Mouse (Mus musculus) cerebellum, adult 9-11 months (tissue): ENCODE data around the gene Kat6b.

Source experiments
- DNase-seq: peaks from one replicate; pipeline ENCODE4 v3.0.0; 2022

Gene Kat6b

DNA sequence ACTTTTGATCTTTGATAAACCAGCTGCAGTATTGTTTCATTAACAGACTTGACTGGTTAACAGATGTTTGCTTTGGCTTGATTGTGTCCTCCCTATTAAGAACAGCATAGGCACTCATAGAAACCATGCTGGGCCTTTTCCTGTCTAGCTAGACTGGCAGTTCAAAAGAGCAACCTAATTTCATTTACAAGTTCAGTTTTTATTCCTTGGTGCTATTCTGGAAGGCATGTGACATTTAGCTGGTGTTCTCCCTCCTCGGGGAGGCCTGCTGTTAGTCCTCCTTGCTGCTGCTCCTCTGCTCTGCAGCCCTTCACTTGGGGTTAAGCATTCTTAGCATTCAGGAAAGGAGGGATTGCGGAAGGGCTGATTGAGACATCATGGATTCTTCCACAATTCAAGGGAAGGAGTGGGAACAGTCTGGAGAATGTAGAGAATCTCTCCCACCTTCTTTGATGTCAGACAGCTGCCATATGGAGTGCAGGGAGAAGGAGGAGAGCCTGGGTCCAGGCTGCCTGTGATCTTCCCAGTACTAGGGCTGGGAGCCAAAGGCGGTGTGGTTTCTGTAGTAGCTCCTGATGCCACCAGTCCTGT lies 42.7 kb downstream of the Kat6b start:
- peak; percentile 91 for DNase-seq

- DNase-seq, result no peak
Measured at GRCm38 (mm10) chr14:21525674-21526073, 44.4 kb downstream of the Kat6b start.

- no peak for DNase-seq
Measured at GRCm38 (mm10) chr14:21533566-21533965, 52.3 kb downstream of the Kat6b start.

DNA sequence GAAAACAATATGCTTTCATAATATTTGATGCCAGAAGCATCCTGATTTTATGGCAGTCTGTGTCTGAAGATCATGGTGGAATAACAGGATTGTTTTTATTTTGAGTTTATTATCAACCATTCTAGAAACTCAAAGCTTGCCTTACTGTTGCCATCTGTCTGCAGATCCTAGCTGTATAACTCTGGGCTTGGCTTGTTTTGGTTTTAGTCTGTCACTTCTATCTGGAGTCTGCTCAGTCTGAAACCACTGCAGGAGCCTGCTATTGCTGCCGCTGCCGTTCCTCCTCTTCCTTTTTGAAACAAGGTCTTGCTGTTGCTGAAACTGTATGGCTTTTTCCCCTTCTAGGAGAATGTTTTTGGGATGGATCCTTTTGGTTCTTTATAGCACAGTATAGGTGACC lies 52.8 kb downstream of the Kat6b start:
- DNase-seq, result no peak

DNA sequence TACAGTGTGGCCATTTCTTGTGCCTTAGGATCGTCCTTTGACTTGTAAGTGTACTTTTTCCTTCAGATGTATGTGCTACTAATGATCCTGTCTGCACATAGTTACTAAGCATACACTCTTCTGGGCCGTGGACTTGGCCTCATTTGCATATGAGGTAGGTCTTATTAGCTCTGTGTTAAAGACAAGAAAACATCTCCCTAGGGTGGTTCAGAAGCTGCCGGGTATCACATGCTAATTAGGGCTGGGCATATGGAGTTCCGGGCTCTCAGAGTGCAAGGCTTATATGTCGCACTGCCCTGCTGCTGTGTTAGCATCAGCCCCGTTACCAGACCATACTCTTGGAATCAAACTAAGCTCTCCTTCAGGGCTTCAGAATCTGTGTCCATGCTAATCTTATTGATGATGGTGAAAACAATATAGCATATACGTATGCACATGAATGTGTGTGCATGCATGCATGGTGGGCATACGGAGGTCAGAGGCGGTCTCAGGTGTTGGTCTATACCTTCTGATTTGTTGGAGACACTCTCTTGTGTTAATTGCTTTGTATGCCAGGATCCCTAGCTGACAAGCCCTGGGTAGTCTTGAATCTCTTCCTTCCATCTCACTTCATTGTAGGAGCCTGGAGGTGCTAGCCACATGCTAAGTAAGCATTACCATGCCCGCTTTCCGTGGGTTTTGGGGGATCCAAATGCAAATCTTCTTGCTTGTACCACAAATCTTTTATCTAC lies 53.5 kb downstream of the Kat6b start:
- no peak for DNase-seq

DNA sequence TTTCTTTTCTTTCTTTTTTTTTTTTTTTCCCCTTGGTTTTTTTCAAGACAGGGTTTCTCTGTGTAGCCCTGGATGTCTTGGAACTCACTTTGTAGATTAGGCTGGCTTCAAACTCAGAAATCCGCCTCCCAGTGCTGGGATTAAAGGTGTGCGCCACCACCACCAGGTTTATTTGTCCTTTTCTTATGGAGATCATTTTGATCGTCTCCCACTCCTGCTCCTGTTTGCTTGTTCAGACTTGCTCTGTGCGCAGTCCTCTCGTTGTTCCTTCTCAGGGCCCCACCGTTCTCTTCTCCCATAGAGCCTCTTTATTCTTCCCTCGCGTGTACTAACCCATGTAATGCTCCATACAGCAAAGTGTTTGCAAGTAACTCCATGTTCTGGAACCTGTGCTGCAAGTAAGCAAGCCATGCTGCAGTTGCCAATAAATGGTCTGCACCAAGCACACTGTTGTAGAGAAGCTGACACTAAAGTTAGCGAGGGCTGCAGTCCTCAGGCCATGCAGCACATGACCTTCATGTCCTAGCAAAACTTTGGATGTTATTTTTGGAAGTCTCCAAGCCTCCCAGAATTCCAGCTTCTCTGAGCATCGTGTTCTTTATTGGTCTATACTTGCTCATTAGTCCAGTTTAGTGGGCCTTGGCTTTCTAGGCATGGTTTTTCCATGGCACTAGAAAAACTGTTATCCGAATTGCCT lies 55.4 kb downstream of the Kat6b start:
- no peak for DNase-seq

- no peak for DNase-seq
Measured at GRCm38 (mm10) chr14:21537838-21538237, 56.6 kb downstream of the Kat6b start.

DNA sequence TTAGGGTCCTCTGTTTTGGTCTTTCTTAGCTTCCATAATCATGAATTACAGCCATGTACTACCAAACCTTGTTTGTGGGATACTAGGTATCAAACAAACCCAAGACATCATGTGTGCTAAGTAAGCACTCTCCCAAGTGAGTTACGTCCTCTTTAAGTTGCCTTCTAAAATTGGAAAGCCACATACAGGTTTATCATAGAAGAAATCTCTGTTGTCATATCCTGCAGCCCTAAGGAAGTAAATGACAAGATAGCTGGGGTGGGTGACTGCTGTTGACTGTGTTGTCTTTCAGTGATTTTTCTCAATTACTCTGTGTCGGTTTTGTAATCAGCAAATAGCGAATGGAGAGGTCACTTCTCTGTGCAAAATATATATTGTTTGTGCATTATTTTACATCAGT lies 58.5 kb downstream of the Kat6b start:
- no peak for DNase-seq

- no peak for DNase-seq
Measured at GRCm38 (mm10) chr14:21540361-21540760, 59.1 kb downstream of the Kat6b start.

- no peak for DNase-seq
Measured at GRCm38 (mm10) chr14:21545529-21545928, 64.3 kb downstream of the Kat6b start.

- DNase-seq, result no peak
Measured at GRCm38 (mm10) chr14:21546351-21546750, 65.1 kb downstream of the Kat6b start.

DNA sequence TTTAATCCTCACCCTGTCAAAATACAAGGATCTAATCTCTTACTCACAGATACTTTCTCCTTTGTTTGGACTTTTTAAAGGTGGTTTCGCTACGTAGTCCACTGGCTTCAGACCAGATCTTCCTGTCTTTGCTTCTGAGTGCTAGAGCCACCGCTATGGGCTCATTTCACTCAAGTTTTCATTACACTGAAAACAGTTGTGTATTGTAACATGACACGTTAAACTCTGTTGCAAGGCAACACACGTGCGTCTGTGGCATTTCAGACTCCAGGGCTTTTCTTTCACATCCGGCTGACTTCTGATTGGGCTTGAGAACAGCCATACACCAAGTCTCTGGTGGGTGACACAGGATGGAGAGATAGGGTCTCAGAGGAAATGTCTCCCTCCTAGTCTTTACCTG lies 66.1 kb downstream of the Kat6b start:
- DNase-seq, result no peak

- no peak for DNase-seq
Measured at GRCm38 (mm10) chr14:21547965-21548364, 66.7 kb downstream of the Kat6b start.

DNA sequence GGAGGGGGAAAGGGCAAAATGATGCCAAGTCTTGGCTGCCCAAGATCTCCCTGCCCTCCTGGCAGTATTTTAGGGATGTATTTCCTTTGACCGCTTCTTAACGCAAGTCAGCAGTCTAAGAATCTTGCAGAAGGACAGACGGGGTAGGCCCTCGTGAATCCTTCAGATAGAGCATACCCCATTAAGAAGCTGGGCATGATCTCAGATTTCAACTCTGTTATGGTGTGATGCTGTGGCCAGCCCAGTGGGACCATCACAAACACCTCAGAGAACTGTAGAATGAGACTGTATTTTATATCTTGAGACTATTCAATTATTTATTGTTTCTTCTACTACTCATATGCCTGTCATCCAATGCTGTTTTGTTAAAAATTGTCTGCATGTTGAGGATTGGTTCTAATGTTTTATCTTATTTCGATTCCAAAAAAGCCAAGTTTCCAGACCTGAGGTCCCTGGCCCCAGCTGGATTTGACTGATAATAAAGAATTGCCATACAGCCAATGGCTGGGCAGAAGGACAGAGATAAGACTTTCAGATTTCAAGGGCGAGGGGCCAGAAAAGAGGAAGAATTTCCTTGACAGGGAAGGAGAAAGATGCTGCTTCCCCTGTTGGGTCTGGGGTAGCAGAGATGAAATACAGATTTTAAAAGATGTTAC lies 67.8 kb downstream of the Kat6b start:
- DNase-seq, result no peak

DNA sequence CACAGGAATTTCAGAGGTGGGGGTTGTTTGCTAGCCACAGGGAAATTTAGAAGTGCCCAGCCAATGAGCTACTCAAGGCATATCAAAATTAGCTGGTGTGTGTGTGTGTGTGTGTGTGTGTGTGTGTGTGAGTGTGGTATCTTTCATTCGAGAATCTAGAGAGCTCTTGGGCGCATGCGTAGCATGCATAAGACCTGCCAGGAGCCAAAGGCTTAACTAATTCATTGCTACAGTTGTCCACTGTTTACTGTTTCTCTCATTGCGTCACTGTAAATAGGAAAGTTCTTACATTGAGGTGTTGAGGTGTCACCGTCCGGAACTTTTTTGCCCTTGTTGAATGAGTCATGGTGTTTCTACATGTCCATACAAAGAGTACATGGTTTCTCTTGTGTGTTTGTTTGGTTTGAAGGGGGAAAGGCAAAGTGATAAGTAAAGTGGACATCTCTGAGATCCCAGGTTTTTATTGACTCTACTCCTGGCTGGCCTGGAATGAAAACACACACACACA lies 68.4 kb downstream of the Kat6b start:
- no peak for DNase-seq

GRCm38 (mm10) chr14:21550576-21550975 lies 69.3 kb downstream of the Kat6b start:
- no peak for DNase-seq

GRCm38 (mm10) chr14:21551655-21552054 lies 70.4 kb downstream of the Kat6b start:
- DNase-seq, result no peak

- DNase-seq, result no peak
Measured at GRCm38 (mm10) chr14:21552958-21553357, 71.7 kb downstream of the Kat6b start.

DNA sequence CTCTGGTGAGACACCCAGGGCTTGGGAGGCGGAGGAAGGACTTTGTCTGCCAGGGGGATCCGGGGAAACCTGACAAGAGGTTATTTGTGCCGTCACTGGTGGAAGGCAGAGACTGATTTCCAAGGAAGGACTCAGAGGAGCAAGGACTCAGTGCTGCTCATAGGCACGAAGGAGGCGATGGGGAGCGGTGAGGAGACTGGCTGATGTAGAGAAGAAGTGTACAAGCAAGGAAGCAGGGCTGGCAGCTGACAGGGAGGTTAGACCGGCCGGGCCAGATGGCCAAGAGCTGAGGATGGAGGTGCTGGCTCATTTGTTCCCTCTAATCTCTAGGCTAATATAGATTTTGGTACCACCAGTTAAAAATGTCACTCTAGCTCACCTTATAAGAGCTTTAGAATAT lies 72.8 kb downstream of the Kat6b start:
- peak; percentile 56 for DNase-seq

- DNase-seq, result no peak
Measured at GRCm38 (mm10) chr14:21558440-21559131, 77.4 kb downstream of the Kat6b start.

GRCm38 (mm10) chr14:21559447-21559846 lies 78.2 kb downstream of the Kat6b start:
- DNase-seq, result no peak

DNA sequence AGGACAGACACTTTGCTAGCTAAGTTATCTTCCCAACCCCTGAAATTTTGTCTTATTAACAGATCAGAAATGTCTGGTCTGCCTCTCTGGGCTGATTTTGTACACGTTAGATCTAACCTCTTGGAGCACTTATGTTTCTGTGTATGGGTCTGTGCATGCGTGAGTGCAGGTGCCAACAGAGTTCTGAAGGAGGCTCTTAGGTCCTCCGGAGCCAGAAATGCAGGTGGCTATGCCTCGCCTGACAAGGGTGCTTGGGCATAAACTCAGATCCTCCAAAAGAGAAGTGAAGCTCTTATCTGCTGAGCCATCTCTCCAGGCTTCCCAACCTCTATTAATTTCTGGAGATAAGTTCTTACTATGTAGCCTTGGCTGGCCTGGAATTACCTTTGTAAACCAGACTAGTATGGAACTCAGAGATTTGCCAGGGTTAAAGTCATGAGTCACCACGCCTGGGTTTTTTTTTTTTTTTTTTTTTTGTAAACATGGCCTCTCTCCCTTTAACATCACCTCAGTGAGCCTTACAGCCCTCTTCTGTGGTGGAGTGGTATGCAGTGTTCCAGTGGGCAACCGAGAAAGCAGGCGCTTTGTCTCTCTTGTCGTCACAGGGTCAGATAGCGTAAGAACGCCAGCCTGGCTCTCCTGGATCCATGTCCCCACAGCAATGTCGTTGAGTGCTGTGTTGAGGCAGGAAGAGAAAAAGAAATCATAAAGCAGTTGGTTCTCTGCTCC lies 79.4 kb downstream of the Kat6b start:
- DNase-seq, result no peak
